Mouse (Mus musculus) thymus, adult 18-20 months (tissue): ENCODE measurements around the gene Cbll1.

Source experiments
- DNase-seq, 2 experiments: peaks; one replicate each; pipeline ENCODE4 v3.0.0; 2022; ENCODE audit warnings: mixed read lengths in 2 of 2

Gene Cbll1

DNA sequence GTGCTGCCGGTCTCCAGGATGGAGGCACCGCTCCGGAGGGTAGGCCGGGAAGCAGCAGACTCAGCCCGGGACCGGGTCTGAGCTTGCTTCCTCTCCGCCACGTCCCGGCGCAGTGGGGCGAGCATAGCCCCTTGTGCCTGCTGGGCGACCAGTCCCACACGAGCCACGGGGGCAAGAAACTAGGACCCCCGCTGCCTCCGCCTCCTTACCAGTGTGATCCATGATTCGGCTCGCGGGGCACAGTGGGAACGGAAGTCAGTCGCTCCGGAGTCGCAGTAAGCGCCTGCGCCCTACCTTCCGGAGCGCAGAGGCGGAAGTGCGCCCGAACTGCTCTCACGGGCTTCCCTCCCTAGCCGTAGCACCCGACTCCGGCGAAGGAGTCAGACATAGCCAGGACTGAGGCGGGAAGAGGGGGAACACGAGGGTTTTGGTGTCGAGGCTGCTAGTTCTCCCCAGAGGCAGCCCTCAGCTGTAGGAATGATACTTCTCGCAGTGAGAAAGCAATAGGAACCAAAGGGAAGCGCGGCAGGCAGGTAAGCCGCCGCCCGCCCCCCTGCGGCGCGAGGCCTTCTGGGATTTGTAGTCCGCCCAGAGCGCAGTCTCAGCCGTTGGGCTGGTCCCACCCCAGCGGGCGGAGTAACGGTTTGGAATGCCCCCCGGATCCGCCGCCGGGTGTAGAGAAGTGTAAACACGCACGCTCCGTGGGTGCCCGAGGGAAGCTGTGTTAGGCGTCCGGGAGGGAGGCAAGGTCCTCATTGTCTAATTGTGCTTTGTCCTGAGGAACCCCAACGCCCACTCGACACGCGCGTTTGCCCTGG is at the start of gene Cbll1:
TSS of gene Cbll1 (minus strand) at position 303 of the 818 bp plus-strand sequence.
- peak; percentile 92 to 93 for DNase-seq

- DNase-seq, result no peak
Observed at GRCm38 (mm10) chr12:31546061-31546460, 46.6 kb upstream of the Cbll1 start.

DNA sequence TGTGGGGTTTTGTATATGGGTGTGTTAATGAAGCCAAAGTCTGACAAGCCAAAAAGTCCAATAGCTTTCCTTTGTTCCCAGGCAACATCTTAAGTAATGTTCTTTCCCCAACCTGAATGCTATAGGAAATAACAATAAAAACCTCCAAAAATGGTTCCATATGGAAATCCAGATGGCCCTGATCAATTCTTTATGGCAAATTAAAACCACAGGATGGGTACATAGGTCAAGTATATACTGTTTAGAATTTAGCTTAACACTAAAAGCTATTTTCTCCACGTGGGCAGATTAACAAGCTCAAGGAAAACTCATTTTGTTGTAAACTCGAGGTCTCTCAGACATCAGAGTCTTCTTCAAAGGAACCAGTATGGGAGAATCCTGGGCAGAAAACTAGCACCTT is 45.8 kb upstream of the Cbll1 start:
- DNase-seq, result no peak

DNA sequence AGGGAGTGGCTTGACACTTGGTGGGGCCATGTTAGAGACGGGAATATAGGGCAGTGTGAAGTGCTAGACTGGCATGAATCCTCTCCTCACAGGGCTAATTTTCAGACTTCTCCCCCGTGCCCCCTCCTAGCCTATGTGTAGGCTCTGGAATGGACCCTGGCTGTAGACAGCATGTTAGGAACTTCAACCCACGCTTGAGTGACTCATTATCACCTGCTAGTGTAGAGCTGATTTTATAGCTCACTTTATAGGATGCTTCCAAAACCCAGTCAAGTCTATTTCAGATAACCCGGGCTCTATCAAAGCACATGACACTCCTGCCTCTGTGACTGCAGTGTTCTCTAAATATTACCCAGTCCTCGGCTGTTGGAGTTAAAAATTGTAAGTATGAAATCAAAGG is 42.1 kb upstream of the Cbll1 start:
- no peak for DNase-seq

DNA sequence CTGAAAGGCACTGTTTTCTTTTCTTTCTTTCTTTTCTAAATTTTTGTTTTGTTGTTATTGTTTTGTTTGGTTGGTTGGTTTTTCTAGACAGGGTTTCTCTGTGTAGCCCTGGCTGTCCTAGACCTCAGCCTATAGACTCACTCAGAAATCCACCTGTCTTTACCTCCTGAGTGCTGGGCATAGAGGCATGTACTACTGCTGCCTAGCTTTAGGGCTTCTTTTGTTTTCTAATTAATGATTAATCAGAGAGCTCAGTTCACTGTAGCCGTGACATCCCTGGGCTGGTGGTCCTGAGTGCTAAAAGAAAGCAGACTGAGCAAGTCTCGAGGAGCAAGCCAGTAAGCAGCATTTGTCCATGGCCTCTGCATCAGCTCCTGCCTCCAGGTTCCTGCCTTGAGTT is 40.4 kb upstream of the Cbll1 start:
- no peak for DNase-seq

- DNase-seq, result no peak
Observed at GRCm38 (mm10) chr12:31537515-31538230, 38.3 kb upstream of the Cbll1 start.

DNA sequence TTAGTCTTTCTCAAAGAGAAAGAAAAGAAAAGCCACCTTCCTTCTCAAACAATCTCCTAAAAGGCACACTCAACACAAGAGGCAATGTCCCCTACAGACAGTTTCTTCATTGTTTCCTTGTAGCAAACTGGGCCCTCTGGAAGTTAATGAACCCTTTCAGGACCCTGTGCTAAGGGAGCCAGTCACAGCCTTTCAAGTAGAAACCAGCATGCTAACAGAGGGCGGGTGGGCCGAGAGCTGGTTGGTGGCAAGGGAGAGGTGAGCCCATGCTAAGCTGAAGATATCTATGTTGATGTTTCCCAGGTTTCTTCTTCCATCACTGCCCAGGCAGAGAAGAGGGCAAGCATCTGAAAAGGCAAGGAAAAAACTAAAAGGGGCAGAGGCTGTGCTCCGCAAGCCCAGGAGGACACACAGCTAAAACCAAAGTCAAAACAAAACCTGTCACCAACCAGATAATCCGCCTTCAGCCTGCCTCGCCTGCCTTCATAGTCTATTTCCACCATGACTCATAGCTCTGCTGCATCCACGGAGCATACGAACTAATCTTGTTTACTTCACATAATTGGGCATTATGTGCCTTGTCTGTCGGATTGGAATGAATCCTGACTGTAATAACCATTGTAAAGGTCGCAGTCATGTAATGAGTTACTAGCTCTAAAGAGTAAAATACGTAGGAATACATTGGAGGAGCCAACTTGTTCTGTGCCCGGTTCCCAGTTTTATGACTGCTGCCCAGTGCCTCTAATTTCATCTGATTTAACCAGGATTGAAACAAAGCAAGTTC is 34.8 kb upstream of the Cbll1 start:
- DNase-seq, result no peak

- DNase-seq, result no peak
Observed at GRCm38 (mm10) chr12:31533218-31533908, 33.9 kb upstream of the Cbll1 start.

- DNase-seq, result no peak
Observed at GRCm38 (mm10) chr12:31532054-31532453, 32.6 kb upstream of the Cbll1 start.

GRCm38 (mm10) chr12:31527407-31527806 is 28.0 kb upstream of the Cbll1 start:
- DNase-seq, result no peak

DNA sequence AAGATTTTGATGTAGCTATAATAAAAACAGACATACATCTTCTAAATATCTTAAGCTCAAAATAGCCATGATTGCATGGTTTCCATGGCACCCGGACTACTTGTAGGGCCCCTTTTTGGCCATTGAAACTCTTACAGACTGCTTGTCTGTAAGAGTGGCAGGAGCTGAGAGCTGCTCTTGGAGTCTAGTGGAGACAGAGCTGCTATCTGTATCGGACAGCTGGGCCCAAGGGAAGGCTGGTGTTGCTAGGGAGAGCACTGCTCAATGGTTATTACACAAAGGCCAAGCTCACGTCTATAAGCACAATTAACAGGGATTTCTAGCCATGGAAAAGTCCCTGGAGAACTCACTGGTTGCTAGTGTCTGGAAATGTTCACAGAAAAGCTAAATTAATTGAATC is 22.0 kb upstream of the Cbll1 start:
- DNase-seq, result no peak

DNA sequence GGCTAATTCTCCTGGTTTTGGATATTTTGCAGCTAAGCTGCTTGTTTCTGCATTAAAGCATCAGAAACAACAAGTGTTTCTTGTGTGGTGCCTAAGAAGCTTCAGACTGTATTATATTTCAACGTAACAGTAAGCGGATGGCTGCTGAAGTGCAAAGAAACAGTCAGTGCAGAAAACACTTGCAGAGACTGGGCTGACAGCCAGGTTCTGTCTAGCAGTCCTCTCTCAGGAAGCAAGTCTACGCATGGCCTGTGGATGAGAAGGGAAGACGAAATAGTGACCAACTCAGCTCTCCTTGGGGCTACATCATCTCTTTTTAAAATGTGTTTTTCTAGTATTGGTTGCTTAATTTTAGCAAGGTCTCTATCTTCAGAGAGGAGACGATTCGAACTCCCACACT is 20.7 kb upstream of the Cbll1 start:
- DNase-seq, result no peak

DNA sequence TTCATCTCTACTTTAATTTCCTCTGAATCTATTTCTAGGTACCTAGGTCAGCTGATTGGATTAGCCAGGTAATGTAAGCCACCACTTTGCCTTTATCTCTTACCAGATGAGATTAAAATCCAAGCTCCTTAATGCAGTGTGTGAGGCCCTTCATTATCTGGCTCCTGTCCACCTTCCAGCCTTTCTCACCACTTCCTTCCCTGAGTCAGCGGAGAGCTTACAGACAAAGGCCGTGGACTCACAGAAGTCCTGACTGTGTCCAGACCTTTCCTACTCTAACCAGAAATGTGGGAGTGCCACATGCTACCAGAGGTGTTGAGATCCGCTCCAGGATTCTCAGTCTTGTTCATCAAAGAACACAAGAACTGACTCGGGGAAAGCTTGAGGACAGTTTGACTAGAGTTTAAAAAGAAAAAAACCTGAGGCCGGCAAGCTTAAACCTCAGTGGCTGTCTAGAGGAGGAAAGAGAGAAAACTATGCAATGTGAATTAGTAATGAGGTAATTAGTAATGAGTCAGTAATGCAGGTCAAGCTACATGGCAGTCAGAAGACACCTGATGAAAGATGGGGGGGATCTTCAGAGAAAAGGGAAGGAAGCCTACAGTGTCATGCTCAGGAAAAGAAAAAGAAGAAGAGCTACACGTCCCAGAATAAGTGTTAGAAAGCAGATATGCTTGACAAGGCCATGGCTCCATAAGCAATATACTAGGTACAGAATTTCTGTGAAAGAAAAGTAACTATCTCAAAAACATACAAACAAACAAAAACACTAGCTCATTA is 14.5 kb upstream of the Cbll1 start:
- DNase-seq, result no peak

DNA sequence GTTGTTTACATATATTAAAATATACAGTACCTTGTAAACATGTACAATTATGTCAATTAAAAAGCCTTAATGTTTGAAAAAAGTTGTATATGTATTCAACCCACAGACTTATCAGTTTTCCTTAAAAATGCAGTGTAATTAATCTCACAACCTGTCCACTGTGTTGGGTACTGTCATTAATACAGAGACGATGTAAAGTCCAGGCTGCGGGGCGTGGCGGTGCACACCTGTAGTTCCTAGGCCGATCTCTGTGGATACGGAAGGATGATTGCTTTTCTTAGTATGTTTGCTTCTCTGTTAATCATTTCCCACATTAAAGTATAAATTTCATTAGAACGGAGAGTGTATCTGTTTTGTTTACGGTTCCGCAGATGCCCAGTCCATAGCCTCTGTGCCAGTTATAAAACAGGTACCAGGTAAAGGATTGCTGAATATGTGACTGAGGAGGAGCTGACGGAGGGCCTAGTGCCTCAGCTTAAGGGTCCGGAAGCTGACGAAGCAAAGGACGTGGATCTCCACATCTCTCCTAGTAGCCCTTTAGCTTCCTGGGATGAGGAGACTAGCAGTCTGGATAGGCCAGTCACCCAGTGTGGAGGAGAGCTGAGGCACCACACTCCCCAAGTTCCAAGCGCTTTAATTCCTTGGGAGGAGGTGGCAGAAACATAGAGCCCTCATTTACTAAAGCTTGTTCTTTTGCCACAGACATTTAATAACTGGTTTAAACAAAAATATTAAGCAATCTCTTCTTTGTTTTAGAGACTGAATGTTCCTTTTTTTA is 13.4 kb upstream of the Cbll1 start:
- no peak for DNase-seq

DNA sequence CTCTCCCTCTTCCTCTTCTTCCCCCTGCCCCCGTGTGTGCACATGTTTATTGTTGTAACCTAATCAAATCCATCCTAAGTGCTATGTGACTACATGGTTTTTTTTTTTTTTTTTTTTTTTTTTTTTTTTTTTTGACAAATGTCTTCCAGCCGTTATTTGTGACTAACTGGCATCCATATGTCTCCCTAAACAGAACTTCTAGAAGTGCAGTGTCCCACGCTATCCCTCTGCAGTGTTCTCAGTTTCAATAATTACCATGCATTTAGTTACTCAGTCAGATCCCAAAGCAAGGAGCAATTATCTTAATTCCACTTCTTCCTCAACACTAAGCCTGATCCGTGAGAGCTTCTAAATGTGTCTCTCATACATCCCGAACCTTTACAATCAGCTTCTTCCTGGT is 11.8 kb upstream of the Cbll1 start:
- DNase-seq, result no peak

DNA sequence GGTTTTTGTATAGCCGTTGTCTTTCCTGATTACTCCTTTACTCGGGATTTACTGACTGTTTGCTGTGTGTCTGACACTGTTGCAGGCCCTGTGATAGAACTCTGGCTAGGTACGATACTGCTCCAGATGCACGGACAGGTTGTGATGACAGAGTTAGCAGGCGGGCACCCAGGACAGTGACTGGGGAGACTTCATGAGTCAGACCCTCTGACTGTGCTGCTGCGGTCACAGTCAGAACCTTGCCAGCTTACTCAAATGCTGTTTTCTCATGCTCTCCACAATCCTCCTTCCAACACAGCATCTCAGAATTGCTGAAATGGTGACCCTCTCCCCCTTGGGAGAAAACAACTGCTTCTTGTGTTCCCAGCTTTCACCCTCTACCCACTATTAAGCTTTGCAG is 9.1 kb upstream of the Cbll1 start:
- DNase-seq, result no peak

GRCm38 (mm10) chr12:31507718-31508364 is 8.4 kb upstream of the Cbll1 start:
- DNase-seq, result no peak

DNA sequence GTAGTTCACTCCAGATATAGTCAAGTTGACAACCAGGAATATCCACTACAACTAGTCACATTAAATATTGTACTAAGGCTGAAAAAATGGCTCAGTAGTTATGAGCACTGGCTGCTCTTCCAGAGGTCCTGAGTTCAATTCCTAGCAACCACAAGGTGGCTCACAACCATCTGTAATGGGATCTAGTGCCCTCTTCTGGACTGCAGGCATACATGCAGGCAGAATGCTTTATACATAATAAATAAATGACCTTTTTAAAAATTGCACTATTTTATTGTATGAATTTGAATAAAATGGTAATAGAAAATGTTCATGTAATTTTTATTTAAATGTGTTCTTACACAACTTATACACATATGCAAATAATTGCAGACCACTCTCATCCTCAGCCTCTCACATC is 3.8 kb upstream of the Cbll1 start:
- no peak for DNase-seq

- no peak for DNase-seq
Observed at GRCm38 (mm10) chr12:31501266-31501665, 1.9 kb upstream of the Cbll1 start.

- DNase-seq, result no peak
Observed at GRCm38 (mm10) chr12:31500196-31500595, 780 bp upstream of the Cbll1 start.

- no peak for DNase-seq
Observed at GRCm38 (mm10) chr12:31498936-31499313, 491 bp downstream of the Cbll1 start.
